Mouse (Mus musculus) small intestine, adult 2 months (tissue): ENCODE results near the gene Mex3b.

Experiments
- CTCF ChIP-seq: fragments of 200-500 bp; IDR thresholded peaks from 2 replicates; pipeline ENCODE4 v1.5.1; 2012; ENCODE audit warnings: low read depth, mild to moderate bottlenecking, control low read depth, inconsistent platforms, low read length, moderate library complexity, mixed read lengths; ENCODE audit not compliant: insufficient replicate concordance, insufficient read length; ENCODE audit errors: extremely low read depth
- POLR2A ChIP-seq: fragments of 200-500 bp; IDR thresholded peaks from 2 replicates; pipeline ENCODE4 v1.6.1; 2012; ENCODE audit warnings: low read depth, mild to moderate bottlenecking, control low read depth, inconsistent platforms, low read length, moderate library complexity

DNA sequence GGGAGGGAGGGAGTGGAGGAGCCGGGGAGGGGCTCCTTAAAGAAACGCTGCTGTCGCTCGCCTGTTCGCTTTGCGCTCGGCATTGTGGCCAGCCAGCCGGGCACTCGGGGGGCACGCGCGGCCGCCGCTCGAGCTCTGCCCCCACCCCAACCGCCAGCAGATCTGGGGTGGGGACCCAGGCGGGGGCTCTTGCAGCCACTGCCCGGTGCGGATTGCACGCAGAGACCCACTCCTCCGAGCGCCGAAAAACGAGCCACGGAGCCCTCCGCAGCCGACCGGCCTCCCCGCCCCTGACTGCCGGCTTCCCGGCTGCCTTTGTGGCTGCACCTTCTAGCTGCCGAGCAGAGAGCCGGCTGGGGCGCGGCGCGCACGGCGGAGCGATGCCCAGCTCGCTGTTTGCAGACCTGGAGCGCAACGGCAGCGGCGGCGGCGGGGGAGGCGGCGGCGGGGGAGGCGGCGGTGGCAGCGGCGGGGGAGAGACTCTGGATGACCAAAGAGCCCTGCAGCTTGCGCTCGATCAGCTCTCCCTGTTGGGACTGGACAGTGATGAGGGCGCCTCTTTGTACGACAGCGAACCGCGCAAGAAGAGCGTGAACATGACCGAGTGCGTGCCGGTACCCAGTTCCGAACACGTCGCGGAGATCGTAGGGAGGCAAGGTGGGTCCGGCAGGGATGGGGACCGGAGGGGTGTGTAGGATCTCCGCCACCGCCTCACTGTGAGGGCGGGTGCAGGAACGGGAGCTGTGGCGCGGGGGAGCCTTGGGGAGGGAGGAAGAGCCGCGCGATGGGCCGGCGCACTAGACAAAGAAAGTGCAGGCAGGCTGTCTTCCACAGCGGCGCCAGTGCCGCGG, at the start of gene Mex3b:
- TF ChIP-seq CTCF, result no peak
- no peak; the same call in 1 of the 2 replicates for TF ChIP-seq POLR2A
